Comparison of ENCODE assay signal across 8 mouse cellular contexts in genomic region chr3:137951819-137952218, GRCm38 (mm10). TPM values are rescaled to one million over a fixed set of nuclear protein-coding genes. Genes with fewer than 3 reads are reported as not detected.
DNase-seq lines count a peak whose midpoint lies in the region; ATAC-seq lines count a peak whose summit lies in the region.

No protein-coding gene starts in this region.

- no peaks in the 10 kb centered on the region for H3K9me3 ChIP-seq in heart, embryonic 10.5 days
- no peaks in the 10 kb centered on the region for H3K9me3 ChIP-seq in limb, embryonic 13.5 days
- no peaks in the 10 kb centered on the region for H3K9me3 ChIP-seq in stomach, embryonic 15.5 days

- no peak overlapping the region for H3K4me3 ChIP-seq in heart, embryonic 10.5 days
- H3K4me3 ChIP-seq in limb, embryonic 13.5 days, result no peak overlapping the region
- no peak overlapping the region for H3K4me3 ChIP-seq in stomach, embryonic 15.5 days (replicated peaks)

- no peak for DNase-seq in heart, embryonic 10.5 days (ENCODE audit: low spot score)
- no peak for DNase-seq in heart, postnatal 14 days
- DNase-seq in retina, postnatal 1 day, result peak; percentile 31
- no peak for DNase-seq in retina, embryonic 14.5 days (ENCODE audit: low spot score)
- no peak for DNase-seq in T-cell, adult 2 months (ENCODE audit: low spot score)
- DNase-seq in lung, postnatal 36 days, result no peak

- H3K27me3 ChIP-seq in heart, embryonic 10.5 days (ENCODE audit: insufficient read depth, poor library complexity, severe bottlenecking), result no peaks in the 10 kb centered on the region
- no peaks in the 10 kb centered on the region for H3K27me3 ChIP-seq in limb, embryonic 13.5 days
- H3K27me3 ChIP-seq in stomach, embryonic 15.5 days (replicated peaks), result no peaks in the 10 kb centered on the region

- H3K27ac ChIP-seq in heart, embryonic 10.5 days, result peak overlapping the region; percentile 71
- peak overlapping the region; percentile 40; the same call in 1 of the 2 replicates for H3K27ac ChIP-seq in limb, embryonic 13.5 days
- H3K27ac ChIP-seq in stomach, embryonic 15.5 days, result peak overlapping the region; percentile 65

- no peak for ATAC-seq in limb, embryonic 13.5 days (ENCODE audit: low FRiP score, low read depth)
- ATAC-seq in stomach, embryonic 15.5 days (ENCODE audit: insufficient read depth, low FRiP score, low read depth), result peak; percentile 27; the same call in 1 of the 2 replicates

- H3K9ac ChIP-seq in limb, embryonic 13.5 days, result 0 out of 2 replicates have a peak overlapping the region, but pooled peaks have one; percentile 0
- no peak overlapping the region for H3K9ac ChIP-seq in stomach, embryonic 15.5 days

- intact Hi-C loops in heart, postnatal 14 days (cut with DNase I), result no loop called here

- 17% methylated on average over 7 of the region's 7 CpGs for WGBS in heart, embryonic 10.5 days
- WGBS in limb, embryonic 13.5 days, result 25% methylated on average over 7 of the region's 7 CpGs
- 27% methylated on average over 7 of the region's 7 CpGs for WGBS in stomach, embryonic 15.5 days

- peaks cover 31% of the 10 kb centered on the region for H3K4me1 ChIP-seq in heart, embryonic 10.5 days
- H3K4me1 ChIP-seq in limb, embryonic 13.5 days, result peaks cover 22% of the 10 kb centered on the region
- peaks cover 19% of the 10 kb centered on the region for H3K4me1 ChIP-seq in stomach, embryonic 15.5 days

- H3K4me2 ChIP-seq in limb, embryonic 13.5 days (replicated peaks), result no peak overlapping the region
- H3K4me2 ChIP-seq in stomach, embryonic 15.5 days, result no peak overlapping the region

- no peaks in the 10 kb centered on the region for H3K36me3 ChIP-seq in heart, embryonic 10.5 days
- no peaks in the 10 kb centered on the region for H3K36me3 ChIP-seq in limb, embryonic 13.5 days
- no peaks in the 10 kb centered on the region for H3K36me3 ChIP-seq in stomach, embryonic 15.5 days

RNA-seq across cellular contexts. Expression of gene Dapp1, which starts 29.5 kb away (rescaled TPM):
- 8.7 and 9.3 TPM in 2 replicates for polyA plus RNA-seq in heart, embryonic 10.5 days (2016; fragmentation: Nextera tagmentation; extraction: Ambion mirVana)
- 1 to 10 TPM; 3.8 to 5.0 TPM for total RNA-seq in heart, postnatal 14 days (2021)
- polyA plus RNA-seq in limb, embryonic 13.5 days (2015; fragmentation: Nextera tagmentation; extraction: Ambion mirVana), result 3.4 TPM in 2 replicates
- 14.5 and 17.0 TPM in 2 replicates for polyA plus RNA-seq in stomach, embryonic 15.5 days (2015; fragmentation: Nextera tagmentation; extraction: Ambion mirVana)

RNA-seq across cellular contexts. Expression of gene Lamtor3, which starts 33.5 kb away (rescaled TPM):
- polyA plus RNA-seq in heart, embryonic 10.5 days (2016; fragmentation: Nextera tagmentation; extraction: Ambion mirVana), result 99.2 and 100 TPM in 2 replicates
- 10 to 100 TPM; 88.9 to 90.3 TPM for total RNA-seq in heart, postnatal 14 days (2021)
- 108 and 114 TPM in 2 replicates for polyA plus RNA-seq in limb, embryonic 13.5 days (2015; fragmentation: Nextera tagmentation; extraction: Ambion mirVana)
- 107 and 111 TPM in 2 replicates for polyA plus RNA-seq in stomach, embryonic 15.5 days (2015; fragmentation: Nextera tagmentation; extraction: Ambion mirVana)
